Mouse (Mus musculus): ENCODE data around the gene Fbrs.
A peak's percentile ranks its signal among the peaks of the same experiment; 100 is the strongest.
"Not testable (repeated sequence)": the region's sequence is repeated elsewhere in the genome, so short reads cannot be mapped to it uniquely, and the experiment has no call there.

Fbrs gene

DNA sequence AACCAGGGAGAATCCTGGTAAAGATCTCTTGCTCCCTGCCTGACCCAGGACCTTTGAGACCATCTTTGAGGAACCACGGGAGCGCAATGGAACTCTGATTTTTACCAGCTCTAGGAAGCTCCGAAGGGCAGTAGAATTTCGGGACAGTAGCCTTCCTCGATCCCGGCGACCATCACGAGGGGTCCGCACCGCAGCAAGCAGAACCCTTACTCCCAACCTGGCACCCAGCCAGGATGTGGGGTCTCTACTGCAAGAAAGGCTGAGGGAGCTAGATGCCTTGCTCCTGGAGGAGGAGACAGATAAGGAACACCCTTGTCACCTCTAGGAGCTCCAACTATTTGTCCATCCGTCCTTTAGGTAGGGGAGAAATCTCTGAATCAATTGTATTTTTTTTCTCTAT lies 2.7 kb upstream of the Fbrs start:
- no peak for DNase-seq (ENCODE audit: low spot score in 2 of 2)

DNA sequence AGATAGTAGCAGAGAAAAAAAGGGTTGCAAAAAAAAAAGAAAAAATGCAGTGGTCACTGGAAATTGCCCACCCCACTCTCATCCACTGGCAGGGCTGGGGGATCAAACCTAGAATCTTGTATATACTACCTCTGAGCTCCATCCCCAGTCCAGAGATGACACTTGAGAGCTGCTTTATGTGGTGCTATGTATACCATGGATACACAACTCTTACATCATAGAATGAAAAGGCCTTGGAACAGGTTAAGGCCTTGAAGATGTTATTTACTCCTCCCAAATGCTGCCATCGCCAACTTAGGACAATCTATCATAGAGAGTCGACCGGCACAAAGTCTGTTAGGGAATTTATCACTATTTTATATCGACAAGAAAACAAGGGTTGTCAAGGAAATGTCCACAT lies 2.1 kb upstream of the Fbrs start:
- DNase-seq (ENCODE audit: low spot score in 2 of 2), result no peak

DNA sequence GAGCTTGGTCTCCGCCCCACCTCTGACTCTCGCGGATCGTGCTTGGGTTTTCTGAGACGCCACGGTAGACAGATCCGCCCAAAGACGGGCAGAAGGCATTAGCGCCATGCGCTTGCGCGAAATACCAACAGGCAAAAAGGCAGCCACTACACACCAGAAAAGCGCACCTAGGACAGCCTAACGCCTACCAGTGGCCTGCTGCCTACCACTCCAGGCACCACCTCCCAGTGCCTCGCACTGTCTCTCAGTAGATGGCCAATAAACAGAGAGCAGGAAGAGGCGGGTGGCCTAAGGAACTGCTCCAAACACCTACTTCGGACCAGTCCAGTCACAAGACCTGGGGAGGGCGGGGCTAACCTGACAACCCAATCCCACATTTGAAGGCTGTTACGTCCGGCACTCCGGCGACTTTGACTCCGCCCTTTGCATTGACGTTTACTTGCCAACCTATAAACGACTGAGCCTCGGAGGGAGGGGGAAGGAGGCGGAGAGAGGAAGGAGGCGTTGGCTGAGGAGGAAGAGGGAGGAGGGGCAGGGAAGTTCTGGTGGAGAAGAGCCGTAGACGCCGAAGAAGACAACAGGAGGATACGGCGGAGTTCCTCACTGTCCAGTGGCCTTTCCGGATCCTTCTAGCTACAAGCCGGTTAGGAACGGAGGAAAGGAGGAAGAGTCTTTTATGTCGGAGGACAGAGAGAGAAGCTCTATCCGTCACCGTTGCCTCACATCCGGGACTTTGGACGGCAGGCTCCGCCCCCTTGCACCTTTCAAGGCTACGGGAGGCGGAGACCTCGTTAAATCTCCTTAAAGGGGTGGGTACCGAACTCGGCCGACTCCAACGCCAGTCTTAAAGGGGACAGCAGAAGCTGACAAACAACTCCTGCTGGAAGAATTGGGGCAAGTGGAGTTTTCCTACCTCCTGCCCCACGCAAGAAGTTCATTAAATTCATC lies 1.0 kb upstream of the Fbrs start:
- peak; percentile 98 to 100 for DNase-seq (ENCODE audit: low spot score in 2 of 2)

DNA sequence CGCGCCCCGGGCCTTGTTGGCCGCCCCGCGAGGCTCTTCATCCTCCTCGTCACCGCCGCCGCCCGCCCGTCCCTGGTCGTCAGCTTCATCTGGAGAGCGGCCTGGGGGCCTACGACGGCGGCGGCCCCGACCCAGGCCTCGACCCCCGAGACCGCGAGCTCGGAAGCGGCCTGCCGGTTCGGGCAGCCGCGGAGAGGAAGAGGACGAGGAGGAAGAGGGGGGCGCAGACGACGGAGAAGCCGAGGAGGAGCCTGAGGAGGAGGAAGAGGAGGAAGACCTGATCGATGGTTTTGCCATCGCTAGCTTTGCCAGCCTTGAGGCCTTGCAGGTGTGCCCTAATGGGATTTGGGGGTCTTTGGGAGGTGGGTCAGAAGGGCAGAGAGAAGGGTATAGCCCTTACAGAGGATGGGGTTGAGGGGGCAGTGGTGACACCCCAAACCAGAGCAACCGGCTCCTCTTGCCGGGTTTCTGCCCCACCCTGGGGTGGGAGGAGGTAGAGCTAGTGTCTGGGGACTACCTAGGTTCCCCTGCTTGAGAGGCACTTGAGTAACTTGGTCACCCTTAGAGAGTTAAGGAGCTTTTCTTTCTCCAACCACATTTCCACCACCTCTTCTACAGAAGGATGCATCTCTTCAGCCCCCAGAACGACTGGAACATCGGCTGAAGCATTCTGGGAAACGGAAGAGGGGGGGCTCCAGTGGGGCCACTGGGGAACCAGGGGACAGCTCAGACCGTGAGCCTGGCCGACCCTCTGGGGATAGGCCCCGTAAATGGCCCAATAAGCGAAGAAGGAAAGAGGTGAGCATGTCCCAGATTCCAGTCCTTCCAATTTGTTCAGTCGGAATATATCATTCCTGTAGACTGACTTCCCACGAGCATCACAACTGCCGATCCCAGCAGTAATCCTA lies 573 bp downstream of the Fbrs start:
- no peak for DNase-seq (ENCODE audit: low spot score in 2 of 2)

DNA sequence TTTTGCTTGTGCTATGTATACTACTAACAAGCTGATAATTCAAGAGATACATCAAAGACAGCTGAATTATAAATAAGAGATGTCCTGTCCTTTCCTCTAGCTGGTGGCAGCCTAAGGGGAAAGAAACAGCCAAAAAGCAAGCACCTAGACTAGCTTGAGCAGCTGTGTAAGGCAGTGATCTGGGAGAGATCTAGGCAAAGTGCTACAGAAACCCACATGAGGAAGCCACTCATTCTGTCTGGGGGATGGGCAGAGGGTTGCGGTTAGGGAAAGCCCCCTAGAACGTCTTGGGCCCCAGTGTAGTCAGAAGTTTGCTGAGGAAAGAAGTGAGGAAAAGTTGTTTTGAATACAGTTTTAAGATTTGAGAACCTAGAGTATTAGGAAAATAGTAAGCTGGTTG lies 1.3 kb downstream of the Fbrs start:
- DNase-seq (ENCODE audit: low spot score in 2 of 2), result no peak

DNA sequence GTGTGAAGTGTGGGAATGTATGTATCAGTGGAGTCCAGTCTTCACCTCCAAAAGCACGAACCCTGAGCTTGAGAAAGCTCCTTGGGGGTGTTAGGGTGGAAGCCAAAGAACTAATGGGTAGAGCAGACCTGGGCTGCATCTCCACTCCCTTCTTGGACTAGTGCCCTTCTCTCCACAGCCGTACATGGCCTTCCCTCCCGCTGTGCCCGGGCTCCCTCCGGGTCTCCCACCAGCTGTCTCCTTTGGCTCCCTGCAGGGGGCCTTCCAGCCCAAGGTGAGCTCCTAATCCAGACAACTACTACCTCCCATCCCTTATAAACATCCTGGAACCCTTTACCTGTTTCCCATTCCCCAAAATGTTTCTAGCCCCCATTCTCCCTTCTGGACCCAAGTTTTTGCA lies 6.4 kb downstream of the Fbrs start:
- no peak for DNase-seq (ENCODE audit: low spot score in 2 of 2)

DNA sequence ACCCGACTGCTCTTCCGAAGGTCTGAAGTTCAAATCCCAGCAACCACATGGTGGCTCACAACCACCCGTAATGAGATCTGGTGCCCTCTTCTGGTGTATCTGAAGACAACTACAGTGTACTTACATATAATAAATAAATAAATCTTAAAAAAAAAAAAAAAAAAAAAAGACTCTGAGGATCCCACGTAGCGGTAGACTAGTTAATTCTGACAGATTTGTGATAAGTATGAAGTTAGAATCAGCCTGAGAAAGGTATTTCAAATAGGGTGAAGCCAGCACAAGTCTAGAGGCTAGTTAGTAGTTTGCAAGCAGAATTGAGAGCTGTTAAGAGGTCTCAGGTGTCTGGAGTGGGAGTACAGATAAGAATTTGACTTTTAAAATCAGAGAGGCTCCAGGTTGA lies 9.4 kb downstream of the Fbrs start:
- not testable (repeated sequence) for DNase-seq (ENCODE audit: low spot score in 2 of 2)

DNA sequence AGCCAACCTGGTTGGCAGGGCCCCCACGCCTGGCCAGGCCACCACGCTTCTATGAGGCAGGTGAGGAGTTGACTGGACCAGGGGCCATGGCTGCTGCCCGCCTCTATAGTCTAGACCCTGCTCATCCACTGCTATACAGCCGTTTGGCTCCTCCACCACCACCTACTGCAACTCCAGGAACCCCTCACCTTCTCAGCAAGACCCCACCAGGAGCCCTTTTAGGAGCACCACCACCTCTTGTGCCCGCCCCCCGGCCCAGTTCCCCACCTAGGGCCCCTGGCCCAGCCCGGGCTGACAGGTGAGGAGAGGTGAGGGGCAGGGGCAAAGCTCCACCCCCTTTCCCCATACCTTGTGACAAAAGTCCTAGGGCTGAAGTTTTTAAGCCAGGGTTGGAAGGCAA lies 11.0 kb downstream of the Fbrs start:
- no peak for DNase-seq (ENCODE audit: low spot score in 2 of 2)

DNA sequence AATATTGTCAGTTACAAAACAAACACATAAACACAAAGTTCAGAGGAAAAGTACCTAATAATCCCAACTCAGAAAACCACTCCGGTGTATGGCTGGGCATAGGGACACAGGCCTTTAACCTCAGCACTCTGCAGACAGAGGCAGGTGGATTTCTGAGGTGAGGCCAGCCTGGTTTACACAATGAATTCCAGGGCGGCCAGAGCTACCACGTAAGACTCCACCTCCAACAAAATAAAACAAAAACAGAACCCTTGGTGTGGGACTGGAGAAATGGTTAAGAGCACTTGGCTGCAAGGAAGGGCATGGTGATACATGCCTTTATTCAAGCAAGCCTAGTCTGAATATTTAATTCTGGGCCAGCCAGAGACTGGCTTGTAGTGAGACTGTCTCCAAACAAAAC lies 12.8 kb downstream of the Fbrs start:
- DNase-seq (ENCODE audit: low spot score in 2 of 2), result no peak

DNA sequence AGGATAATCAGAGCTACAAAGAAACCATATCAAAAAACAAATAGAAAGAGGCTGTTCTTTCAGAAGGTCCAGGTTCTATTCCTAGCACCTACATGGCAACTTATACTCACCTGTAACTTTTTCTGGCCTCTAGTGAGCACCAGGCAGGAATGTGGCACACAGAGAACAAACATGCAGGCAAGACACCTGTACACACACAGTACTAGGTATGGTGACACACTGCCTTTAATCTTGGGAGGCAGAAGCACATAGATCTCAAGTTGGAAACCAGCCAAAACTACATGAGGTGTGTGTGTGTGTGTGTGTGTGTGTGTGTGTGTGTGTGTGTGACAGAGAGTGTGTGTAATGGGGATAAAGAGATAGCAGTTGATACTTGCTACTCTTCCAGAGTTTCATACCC lies 15.6 kb downstream of the Fbrs start:
- DNase-seq (ENCODE audit: low spot score in 2 of 2), result no peak

DNA sequence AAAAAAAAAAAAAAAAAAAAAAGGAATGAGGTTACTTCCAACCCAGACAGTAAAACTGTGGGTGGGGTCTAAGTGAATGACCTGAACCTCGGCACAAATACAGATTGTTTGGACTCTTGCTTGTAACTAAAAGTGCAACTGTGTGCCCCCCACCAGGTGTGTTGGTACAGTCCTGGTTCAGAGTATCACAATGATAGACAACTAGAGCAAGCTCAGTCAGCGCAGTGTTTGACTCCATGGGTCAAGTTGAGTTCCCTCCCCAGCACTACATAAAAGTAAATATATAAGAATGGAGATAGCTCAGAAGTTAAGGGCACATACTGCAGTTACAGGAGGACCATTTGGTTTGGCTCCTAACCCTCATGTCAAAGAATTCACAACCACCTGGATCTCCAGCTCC lies 18.4 kb downstream of the Fbrs start:
- DNase-seq (ENCODE audit: low spot score in 2 of 2), result no peak

DNA sequence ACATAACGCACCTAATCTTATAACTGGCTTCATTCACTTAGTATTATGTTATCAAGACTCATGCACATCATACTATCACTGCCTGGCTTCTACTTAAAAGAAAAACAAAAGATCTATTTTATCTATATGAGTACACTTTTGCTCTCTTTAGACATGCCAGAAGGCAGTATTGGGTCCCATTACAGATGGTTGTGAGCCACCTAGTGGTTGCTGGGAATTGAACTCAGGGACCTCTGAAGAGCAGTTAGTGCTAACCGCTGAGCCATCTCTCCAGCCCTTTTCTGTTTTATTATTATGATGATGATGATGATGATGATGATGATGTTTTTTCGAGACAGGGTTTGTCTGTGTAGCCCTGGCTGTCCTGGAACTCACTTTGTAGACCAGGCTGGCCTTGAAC lies 19.4 kb downstream of the Fbrs start:
- no peak for DNase-seq (ENCODE audit: low spot score in 2 of 2)

DNA sequence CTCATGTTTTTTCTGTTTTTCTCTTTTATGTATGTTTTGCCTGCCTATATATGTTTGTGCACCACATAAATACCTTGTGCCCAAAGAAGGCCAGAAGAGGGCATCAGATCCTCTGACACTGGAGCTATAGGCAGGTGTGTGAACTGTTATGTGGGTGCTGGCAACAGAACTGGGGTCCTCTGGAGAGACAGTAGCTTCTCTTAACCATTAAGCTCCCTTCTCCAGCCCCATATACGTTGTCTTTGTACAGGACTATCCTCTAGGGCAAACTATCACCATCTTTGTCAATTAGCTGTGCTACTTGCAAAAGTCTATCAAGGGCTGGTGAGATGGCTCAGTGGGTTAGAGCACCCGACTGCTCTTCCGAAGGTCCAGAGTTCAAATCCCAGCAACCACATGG lies 29.3 kb downstream of the Fbrs start:
- DNase-seq (ENCODE audit: low spot score in 2 of 2), result no peak

DNA sequence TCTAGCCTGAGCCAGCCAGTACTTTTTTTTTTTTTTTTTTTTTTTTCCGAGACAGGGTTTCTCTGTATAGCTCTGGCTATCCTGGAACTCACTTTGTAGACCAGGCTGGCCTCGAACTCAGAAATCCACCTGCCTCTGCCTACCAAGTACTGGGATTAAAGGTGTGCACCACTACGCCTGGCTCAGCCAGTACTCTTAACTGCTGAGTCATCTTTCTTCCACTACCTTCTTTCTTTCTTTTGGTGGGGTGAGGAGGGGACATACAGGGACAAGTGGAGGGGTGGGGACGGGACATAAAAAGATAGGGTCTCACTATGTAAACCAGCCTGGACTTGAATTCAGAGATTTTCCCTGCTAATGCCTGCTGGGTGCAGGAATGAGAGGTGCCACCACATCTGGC lies 30.8 kb downstream of the Fbrs start:
- DNase-seq (ENCODE audit: low spot score in 2 of 2), result not testable (repeated sequence)

DNA sequence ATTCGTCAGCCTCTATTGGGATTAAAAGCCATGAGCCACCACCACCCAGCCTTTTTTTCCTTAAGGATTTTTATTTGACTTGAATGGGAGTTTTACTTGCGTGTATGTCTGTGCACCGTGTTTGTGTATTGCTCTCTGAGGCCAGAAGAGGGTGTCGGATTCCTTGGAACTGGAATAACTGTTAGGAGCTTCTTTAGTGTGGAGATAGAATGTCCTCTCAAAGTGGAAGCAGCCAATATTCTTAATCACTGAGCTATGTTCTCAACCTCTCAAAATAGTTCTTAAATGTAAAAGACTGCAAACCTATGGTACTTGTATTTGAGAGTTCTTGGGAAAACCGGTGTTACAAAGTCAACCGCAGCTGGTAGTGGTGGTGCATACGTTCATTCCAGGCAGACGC lies 32.2 kb downstream of the Fbrs start:
- no peak for DNase-seq (ENCODE audit: low spot score in 2 of 2)

DNA sequence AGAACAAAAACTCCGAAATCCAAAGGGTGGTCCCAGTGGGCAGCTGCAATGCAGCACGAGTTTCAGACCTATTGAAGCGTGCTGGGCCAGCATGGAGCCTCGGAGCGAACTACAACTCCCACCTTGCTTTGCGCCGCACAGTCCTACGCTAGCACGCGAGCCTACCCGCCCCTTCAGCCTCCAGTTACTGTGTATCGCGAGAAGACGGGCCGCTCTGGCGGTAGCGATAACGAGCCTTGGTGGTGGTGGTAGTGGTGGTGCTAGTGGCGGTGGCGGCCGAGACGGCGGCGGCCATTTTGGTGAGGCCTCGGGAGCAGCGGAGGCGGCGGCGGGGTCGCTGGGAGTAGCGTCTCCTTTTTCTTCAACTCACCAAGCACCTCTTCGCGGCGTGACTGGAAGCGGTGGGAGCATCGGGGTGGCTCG lies 32.8 kb downstream of the Fbrs start, which contains the start of gene Srcap:
TSS of gene Srcap (plus strand) at position 176 of the 423 bp plus-strand sequence.
- DNase-seq (ENCODE audit: low spot score in 2 of 2), result peak; percentile 94 to 95

DNA sequence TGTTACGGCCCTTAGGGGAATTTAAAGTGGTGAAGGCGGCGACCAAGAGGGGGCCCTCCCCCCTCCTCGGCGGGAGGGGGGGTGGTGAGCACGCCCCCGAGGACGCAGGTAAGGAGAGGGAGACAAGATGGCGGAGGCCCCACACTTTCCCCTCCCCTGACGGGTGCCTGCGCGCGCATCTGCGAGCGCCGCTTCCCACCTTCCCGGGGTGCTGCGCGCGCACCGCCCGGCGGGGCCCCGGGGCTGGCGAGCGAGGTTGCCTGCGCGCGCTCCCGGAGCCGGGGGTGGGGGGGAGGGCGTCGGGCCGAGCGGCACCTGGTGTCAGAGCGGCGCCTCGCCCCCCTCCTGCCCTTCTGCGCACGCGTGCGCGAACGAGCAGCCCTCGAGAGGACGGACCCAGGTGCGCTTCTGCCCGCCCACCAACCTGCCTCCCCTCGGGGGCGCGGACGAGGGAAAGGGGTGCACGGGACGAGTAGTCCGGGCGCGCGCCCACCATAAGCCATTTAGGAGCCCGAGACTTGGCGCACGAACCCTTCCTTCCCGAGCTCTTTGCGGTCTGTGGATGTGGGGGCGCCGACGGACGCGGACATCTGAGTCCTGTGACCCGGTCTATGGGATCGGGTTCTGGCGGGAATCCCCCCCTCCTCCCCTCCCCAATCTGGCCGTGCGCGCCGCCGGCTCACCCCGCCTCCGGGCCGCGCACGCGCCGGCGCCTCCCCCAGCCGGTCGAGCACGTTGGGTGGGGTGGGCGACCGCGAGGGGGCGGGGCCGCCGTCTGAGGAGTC lies 33.4 kb downstream of the Fbrs start:
- DNase-seq (ENCODE audit: low spot score in 2 of 2), result peak; percentile 77 to 83

DNA sequence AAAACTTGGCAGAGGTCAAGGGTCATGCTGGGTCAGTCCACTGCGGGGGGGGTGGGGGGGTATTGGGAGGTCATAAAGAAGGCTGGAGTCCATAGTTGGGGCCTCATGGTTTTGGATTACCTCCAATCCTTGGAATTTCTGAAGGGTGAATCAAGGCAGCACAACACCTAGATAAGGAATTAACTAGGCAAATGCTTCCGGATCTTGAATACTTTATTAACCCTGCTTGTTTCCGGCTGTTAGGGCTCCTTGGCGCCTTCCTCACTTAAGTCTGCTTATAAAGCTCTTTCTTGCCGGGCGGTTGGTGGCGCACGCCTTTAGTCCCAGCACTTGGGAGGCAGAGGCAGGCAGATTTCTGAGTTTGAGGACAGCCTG lies 34.0 kb downstream of the Fbrs start:
- DNase-seq (ENCODE audit: low spot score in 2 of 2), result peak in 1 of 2 experiments; percentile 20

DNA sequence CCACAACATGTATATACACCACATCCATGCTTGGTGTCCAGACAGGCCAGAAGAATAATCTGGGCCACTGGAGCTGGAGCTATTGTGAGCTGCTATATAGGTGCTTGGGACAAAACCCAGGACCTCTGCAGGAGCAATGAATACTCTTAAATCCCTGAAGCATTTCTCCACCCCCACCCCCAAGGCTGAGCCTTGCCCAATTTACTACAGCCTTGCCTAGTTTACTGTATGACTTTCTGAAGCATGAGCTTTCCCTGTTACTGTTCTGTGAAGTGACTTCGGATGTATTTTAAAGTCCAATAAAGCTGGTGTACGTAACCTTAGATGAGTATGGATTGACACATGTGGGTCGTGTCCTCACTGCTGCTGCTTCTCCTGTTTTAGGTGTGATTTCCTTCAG lies 34.8 kb downstream of the Fbrs start:
- DNase-seq (ENCODE audit: low spot score in 2 of 2), result no peak

DNA sequence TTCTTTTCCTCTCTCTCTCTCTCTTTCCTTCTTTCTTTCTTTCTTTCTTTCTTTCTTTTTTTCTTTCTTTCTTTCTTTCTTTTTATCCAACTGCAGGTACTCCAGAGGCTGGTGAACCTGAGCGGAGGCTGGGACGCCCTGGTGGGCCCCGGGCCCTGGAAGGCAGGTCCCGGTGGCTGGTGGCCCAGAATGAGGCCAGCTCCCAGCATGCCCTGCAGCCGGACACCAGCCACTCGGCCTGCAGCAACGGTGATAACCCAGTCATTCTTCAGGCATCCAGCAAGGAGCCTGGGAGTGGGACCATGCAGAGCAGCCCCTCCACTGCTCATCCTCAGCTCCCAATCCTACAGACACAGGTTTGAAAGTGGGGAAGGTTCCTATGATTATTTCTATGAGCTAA lies 36.8 kb downstream of the Fbrs start:
- DNase-seq (ENCODE audit: low spot score in 2 of 2), result no peak

DNA sequence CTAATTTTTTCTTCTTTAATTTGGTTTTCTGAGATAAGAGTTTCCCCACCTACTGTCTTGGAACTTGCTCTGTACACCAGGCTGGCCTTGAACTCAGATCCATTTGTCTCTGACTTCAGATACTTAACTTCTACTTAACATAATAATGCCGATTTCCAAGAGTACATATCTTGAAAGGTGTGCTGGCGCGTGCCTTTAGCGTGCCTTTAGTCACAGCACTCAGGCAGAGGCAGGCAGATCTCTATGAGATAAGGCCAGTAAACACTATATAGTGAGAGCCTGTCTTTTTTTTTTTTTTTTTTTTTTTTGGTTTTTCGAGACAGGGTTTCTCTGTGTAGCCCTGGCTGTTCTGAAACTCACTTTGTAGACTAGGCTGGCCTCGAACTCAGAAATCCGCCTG lies 37.3 kb downstream of the Fbrs start:
- no peak for DNase-seq (ENCODE audit: low spot score in 2 of 2)

DNA sequence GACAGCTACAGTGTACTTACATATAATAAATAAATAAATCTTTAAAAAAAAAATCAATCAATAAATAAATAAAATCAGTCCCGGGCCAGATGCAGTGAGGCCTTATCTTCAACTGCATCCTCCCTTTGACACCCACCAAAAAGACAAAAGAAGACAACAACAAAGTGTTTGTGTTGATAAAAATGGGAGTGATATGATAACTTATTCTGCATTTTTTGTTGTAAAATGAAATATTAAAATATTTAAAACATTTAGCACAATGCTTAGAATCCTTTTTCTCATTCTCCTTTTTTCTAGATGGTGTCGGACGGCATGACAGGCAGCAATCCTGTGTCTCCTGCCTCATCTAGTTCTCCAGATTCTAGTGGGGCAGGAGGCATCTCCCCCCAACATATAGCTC lies 40.3 kb downstream of the Fbrs start, which contains the start of gene Gm42715:
TSS of gene Gm42715 (plus strand) at position 301 of the 400 bp plus-strand sequence.
- DNase-seq (ENCODE audit: low spot score in 2 of 2), result no peak
